Comparison of ENCODE assay signal across 15 mouse cellular contexts in the genomic region with DNA sequence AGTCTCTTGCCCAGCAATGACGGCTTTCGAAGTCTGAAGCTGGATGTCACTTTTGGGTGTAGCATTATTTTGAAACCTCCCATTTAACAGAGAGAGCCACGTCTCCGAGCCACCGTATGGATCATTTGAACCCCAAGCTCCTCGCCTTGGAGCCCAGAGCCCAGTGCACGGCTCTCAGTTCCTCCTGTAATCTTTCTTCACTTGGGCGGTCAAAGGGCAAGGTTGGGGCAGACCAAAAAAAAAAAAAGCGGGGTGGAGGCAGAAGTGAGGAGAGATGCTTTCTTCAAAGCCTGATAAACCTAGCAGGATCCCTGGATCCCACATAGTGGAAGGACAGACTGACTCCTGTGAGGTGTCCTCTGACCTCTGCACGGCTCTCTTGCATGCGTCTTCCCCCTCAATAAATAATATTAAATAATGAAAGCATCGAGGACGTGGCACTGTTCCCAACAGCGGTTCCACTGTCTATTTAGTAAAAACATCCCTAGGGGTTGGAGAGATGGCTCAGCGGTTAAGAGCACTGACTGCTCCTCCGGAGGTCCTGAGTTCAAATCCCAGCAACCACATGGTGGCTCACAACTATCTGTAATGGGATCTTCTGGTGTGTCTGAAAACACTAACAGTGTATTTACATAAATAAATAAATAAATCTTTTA.
A peak's percentile ranks its signal among the peaks of the same experiment; 100 is the strongest.
DNase-seq lines count a peak whose midpoint lies in the region; TF ChIP-seq lines count a peak whose summit lies in the region.
"Had no signal": no experiment of that assay in that cellular context is flagged by ENCODE, and none has a peak within 500 bp of the region (broad histone marks: within the 10 kb centered on the region; RNA-seq: fewer than 3 reads in every experiment).

No protein-coding gene starts in this region.

- no peak for TF ChIP-seq CTCF in CH12.LX (conservative IDR thresholded peaks at IDR 0.05 in 1 of 2, IDR thresholded peaks at IDR 0.05 in 1 of 2; ENCODE audit: low read depth in 2 of 2, low read length in 2 of 2)

- no peaks in the 10 kb centered on the region for H3K36me3 ChIP-seq in CH12.LX (replicated peaks in 1 of 2; ENCODE audit: control insufficient read depth in 1 of 2, insufficient read depth in 1 of 2, low read length in 1 of 2)
- H3K36me3 ChIP-seq: G1E had no signal

- H3K9ac ChIP-seq in CH12.LX (ENCODE audit: insufficient read depth, low read depth) = peak overlapping the region; percentile 28; the same call in 1 of the 2 replicates

- no peaks in the 10 kb centered on the region for H3K9me3 ChIP-seq in CH12.LX (replicated peaks; ENCODE audit: low read length)

- TF ChIP-seq POLR2A in CH12.LX (IDR thresholded peaks at IDR 0.05; ENCODE audit: low read depth, low read length) = peak; percentile 45

- no peak for TF ChIP-seq RAD21 in CH12.LX (IDR thresholded peaks at IDR 0.05; ENCODE audit: low read depth, low read length)

- H3K79me2 ChIP-seq in CH12.LX (replicated peaks; ENCODE audit: control insufficient read depth, extremely low read depth, insufficient read depth, poor library complexity, severe bottlenecking) = no peaks in the 10 kb centered on the region

- TF ChIP-seq EP300 in CH12.LX (IDR thresholded peaks at IDR 0.05; ENCODE audit: low read length) = no peak

- peaks cover 25 to 63% of the 10 kb centered on the region in 2 experiments for H3K4me1 ChIP-seq in CH12.LX (ENCODE audit: control insufficient read depth in 1 of 2, insufficient read depth in 2 of 2)

- dilution Hi-C loops in CH12.LX (cut with MboI; ENCODE audit: extremely low pct_ligation_motif_present, extremely low pct_unique_long_range_greater_than_20kb, low sequenced_read_pairs) = no loop called here

- in situ Hi-C loops in CH12.LX (cut with MboI; ENCODE audit: low pct_ligation_motif_present, low pct_unique_long_range_greater_than_20kb, low sequenced_read_pairs) = loop anchor here (10.0 kb wide), 1 partner anchor 104 kb away; a partner anchor contains a TSS

- H3K27me3 ChIP-seq in CH12.LX (replicated peaks) = no peaks in the 10 kb centered on the region

- peak overlapping the region in 2 of 3 experiments; percentile 18 to 32 for H3K4me3 ChIP-seq in CH12.LX (replicated peaks in 1 of 3; ENCODE audit: low read depth in 2 of 3, low read length in 2 of 3, poor library complexity in 1 of 3)

- H3K27ac ChIP-seq in CH12.LX (ENCODE audit: insufficient read depth, low read depth) = peak overlapping the region; percentile 77

- peak overlapping the region; percentile 80 for H3K4me2 ChIP-seq in CH12.LX (ENCODE audit: insufficient read depth, low read depth, poor library complexity, severe bottlenecking)

- peak; percentile 78 for DNase-seq in CH12.LX (ENCODE audit: extremely low read depth)
- DNase-seq in adrenal gland, adult 2 months = no peak
- DNase-seq: adrenal gland, adult 8-10 months; adrenal gland, postnatal 10 days; adrenal gland, postnatal 14 days; adrenal gland, postnatal 25 days; adrenal gland, postnatal 36 days; B cell, adult 2 months; cerebellum, adult 11 months; cerebellum, adult 11-12 months; cerebellum, adult 18-20 months; cerebellum, adult 2 months; cerebellum, adult 8-10 months; cerebellum, adult 9-10 months had no signal

TF ChIP-seq in CH12.LX, 34 proteins besides CTCF, POLR2A, EP300 and RAD21:
- TF ChIP-seq CHD2 (IDR thresholded peaks at IDR 0.05; ENCODE audit: low read length) (no peak), MAZ (IDR thresholded peaks at IDR 0.05; ENCODE audit: low read depth, low read length) (0 out of 2 replicates have a peak, but pooled peaks have one; percentile 44), CHD1 (IDR thresholded peaks at IDR 0.05; ENCODE audit: low read depth, low read length) (no peak), PAX5 (IDR thresholded peaks at IDR 0.05; ENCODE audit: low read length) (no peak), MYC (IDR thresholded peaks at IDR 0.05; ENCODE audit: low read depth, low read length) (peak; percentile 28; the same call in 1 of the 2 replicates), E2F4 (IDR thresholded peaks at IDR 0.05; ENCODE audit: insufficient replicate concordance, low read depth, low read length) (no peak), ELF1 (IDR thresholded peaks at IDR 0.05; ENCODE audit: low read depth, low read length) (peak; percentile 67; the same call in 1 of the 2 replicates), ZC3H11A (IDR thresholded peaks at IDR 0.05; ENCODE audit: low read depth, low read length) (no peak), ZNF384 (IDR thresholded peaks at IDR 0.05; ENCODE audit: low read depth, low read length) (peak; percentile 94), TBP (conservative IDR thresholded peaks at IDR 0.05; ENCODE audit: low read depth, low read length) (peak; percentile 97), UBTF (IDR thresholded peaks at IDR 0.05; ENCODE audit: low read depth, low read length) (peak; percentile 29; the same call in 1 of the 2 replicates)
TF ChIP-seq in CH12.LX: peak in this region for 6.
